Mouse (Mus musculus): ENCODE measurements around the gene Adamtsl1.

Gene Adamtsl1

GRCm38 (mm10) chr4:86191195-86191594 is 677.2 kb downstream of the Adamtsl1 start:
- no peak for DNase-seq (ENCODE audit: low spot score in 2 of 2)

- DNase-seq (ENCODE audit: low spot score in 2 of 2): no peak
Measured at GRCm38 (mm10) chr4:86201766-86202165, 687.8 kb downstream of the Adamtsl1 start.

- no peak for DNase-seq (ENCODE audit: low spot score in 2 of 2)
Measured at GRCm38 (mm10) chr4:86203288-86203687, 689.3 kb downstream of the Adamtsl1 start.

GRCm38 (mm10) chr4:86224875-86225274 is 710.9 kb downstream of the Adamtsl1 start:
- DNase-seq (ENCODE audit: low spot score in 2 of 2): no peak

- DNase-seq (ENCODE audit: low spot score in 2 of 2): no peak
Measured at GRCm38 (mm10) chr4:86227096-86227495, 713.1 kb downstream of the Adamtsl1 start.

- DNase-seq (ENCODE audit: low spot score in 2 of 2): no peak
Measured at GRCm38 (mm10) chr4:86233197-86233596, 719.2 kb downstream of the Adamtsl1 start.

- DNase-seq (ENCODE audit: low spot score in 2 of 2): no peak
Measured at GRCm38 (mm10) chr4:86241854-86242424, 728.0 kb downstream of the Adamtsl1 start.

- no peak for DNase-seq (ENCODE audit: low spot score in 2 of 2)
Measured at GRCm38 (mm10) chr4:86270085-86270484, 756.1 kb downstream of the Adamtsl1 start.

- no peak for DNase-seq (ENCODE audit: low spot score in 2 of 2)
Measured at GRCm38 (mm10) chr4:86273703-86274355, 759.9 kb downstream of the Adamtsl1 start.

- DNase-seq (ENCODE audit: low spot score in 2 of 2): no peak
Measured at GRCm38 (mm10) chr4:86274663-86275062, 760.7 kb downstream of the Adamtsl1 start.

GRCm38 (mm10) chr4:86276021-86276813 is 762.2 kb downstream of the Adamtsl1 start:
- no peak for DNase-seq (ENCODE audit: low spot score in 2 of 2)

GRCm38 (mm10) chr4:86278546-86278945 is 764.6 kb downstream of the Adamtsl1 start:
- DNase-seq (ENCODE audit: low spot score in 2 of 2): no peak

- DNase-seq (ENCODE audit: low spot score in 2 of 2): no peak
Measured at GRCm38 (mm10) chr4:86286572-86286971, 772.6 kb downstream of the Adamtsl1 start.

GRCm38 (mm10) chr4:86288264-86288663 is 774.3 kb downstream of the Adamtsl1 start:
- DNase-seq (ENCODE audit: low spot score in 2 of 2): no peak

GRCm38 (mm10) chr4:86289511-86290273 is 775.7 kb downstream of the Adamtsl1 start:
- DNase-seq (ENCODE audit: low spot score in 2 of 2): no peak

GRCm38 (mm10) chr4:86294828-86295251 is 780.9 kb downstream of the Adamtsl1 start:
- DNase-seq (ENCODE audit: low spot score in 2 of 2): no peak

- DNase-seq (ENCODE audit: low spot score in 2 of 2): no peak
Measured at GRCm38 (mm10) chr4:86301469-86301868, 787.5 kb downstream of the Adamtsl1 start.

- DNase-seq (ENCODE audit: low spot score in 2 of 2): no peak
Measured at GRCm38 (mm10) chr4:86302095-86302494, 788.1 kb downstream of the Adamtsl1 start.

- DNase-seq (ENCODE audit: low spot score in 2 of 2): no peak
Measured at GRCm38 (mm10) chr4:86306753-86307152, 792.8 kb downstream of the Adamtsl1 start.

- DNase-seq (ENCODE audit: low spot score in 2 of 2): no peak
Measured at GRCm38 (mm10) chr4:86309178-86309577, 795.2 kb downstream of the Adamtsl1 start.

GRCm38 (mm10) chr4:86310806-86311730 is 797.1 kb downstream of the Adamtsl1 start:
- no peak for DNase-seq (ENCODE audit: low spot score in 2 of 2)
